Mouse (Mus musculus) CD4-positive, CD25-positive, alpha-beta regulatory T cell (primary cell): ENCODE data around the gene Gm29094. TPM values are rescaled to one million over a fixed set of nuclear protein-coding genes. Genes with fewer than 3 reads are reported as not detected.

Experiments used
- polyA plus RNA-seq: library from polyadenylated mRNA; unstranded; fragments of 100-300 nt; shearing (Covaris generic); gene quantifications from one replicate; pipeline ENCODE4 v1.2.1, GENCODE M21; 2017

Gene Gm29094
- polyA plus RNA-seq, result 38.8 TPM

DNA sequence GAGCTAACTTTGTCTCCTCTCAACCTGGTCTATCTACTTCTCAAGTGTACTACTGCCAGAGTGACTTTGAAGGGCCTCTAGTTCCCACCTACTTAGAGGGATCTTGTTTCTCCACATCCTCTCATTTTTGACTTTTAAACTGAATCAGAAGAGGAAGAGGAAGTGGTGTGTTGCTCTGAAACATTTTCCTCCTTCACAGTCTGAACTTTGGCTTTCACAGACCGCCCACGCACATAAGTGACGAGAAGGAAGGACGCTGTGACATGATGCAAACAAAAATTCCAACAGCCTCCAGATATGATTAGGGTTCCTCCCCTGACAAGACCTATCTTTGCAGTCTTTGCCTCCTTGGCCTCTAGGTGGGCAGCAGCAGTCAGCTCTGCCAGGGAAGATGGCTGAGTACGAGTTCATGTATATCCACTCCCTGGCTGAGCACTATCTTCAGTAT lies at the start of gene Gm29094, which contains the start of gene Bcl2a1b:
TSS of gene Gm29094 (plus strand) at position 411 of the 448 bp plus-strand sequence.
TSS of gene Bcl2a1b (plus strand) at position 241 of the 448 bp plus-strand sequence.

DNA sequence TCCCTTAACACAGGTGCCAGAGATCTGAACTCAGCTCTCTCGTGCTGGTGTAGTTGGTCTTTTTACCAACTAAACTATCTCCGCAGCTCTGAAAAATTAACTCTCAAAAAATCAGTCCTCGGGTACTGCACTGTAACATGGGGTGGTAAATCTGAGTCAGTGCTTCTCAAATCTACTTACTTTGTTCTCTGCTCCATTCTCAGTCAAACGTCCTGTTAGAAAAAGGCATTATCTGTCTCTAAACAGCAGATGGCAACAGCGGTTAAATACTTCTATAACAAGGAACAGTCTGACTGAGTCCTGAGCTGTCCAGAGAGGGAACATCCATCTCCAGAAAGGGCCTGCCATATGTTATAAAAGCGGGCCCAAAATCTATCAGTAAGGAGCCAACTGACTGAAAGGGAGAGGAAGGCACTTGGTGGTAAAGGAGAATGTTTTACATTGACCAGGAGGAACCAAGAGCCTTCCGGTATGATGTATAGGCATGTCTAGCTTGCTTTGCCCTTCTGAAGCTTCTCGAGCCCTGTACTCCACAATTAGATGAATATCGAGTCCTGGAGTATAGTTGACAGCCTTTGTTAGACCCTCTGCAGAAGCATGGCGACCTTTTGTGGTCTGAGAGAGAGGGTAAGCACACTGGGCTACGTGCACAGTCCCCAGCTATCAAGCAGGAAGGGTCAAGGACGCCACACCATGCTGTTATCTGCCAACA lies 11.3 kb downstream of the Gm29094 start, which contains the start of gene Mthfs:
TSS of gene Mthfs (plus strand) at position 324 of the 712 bp plus-strand sequence.

Other genes starting within 250 kb of the Gm29094 start
- 0.24 TPM for gene Bcl2a1a, start 242.5 kb upstream of the Gm29094 start, polyA plus RNA-seq
- gene Trim43b, start 106.5 kb upstream of the Gm29094 start, polyA plus RNA-seq, result not detected
- 143 TPM for gene Bcl2a1b, start 170 bp upstream of the Gm29094 start, polyA plus RNA-seq
- 96.3 TPM for gene Mthfs, start 11.3 kb downstream of the Gm29094 start, polyA plus RNA-seq